Mouse (Mus musculus) stomach, postnatal 0 days (tissue): ENCODE results near the gene Mier1. TPM values are rescaled to one million over a fixed set of nuclear protein-coding genes. Genes with fewer than 3 reads are reported as not detected.

ENCODE experiments used
- ATAC-seq: fragments of 200-750 bp; cut with Nextera tagmentation; 2 replicates; pipeline ENCODE4 v1.8.0; 2017; ENCODE audit not compliant: low FRiP score, low TSS enrichment
- DNase-seq: peaks from one replicate; pipeline ENCODE4 v3.0.0-alpha.2; 2016; ENCODE audit warnings: low spot score
- H3K27ac ChIP-seq: fragments of 300-500 bp; sonication (generic); replicated peaks from 2 replicates; pipeline ENCODE4 v1.5.1; 2014; ENCODE audit warnings: mild to moderate bottlenecking, control low read depth
- H3K27me3 ChIP-seq: fragments of 300-500 bp; sonication (generic); 2 replicates; pipeline ENCODE4 v1.6.1; 2014; ENCODE audit warnings: low read length; ENCODE audit not compliant: control insufficient read depth, insufficient read depth
- H3K36me3 ChIP-seq: fragments of 300-500 bp; sonication (generic); 2 replicates; pipeline ENCODE4 v1.6.1; 2014; ENCODE audit warnings: low read length, mixed read lengths; ENCODE audit not compliant: control insufficient read depth, insufficient read depth
- H3K4me1 ChIP-seq: fragments of 300-500 bp; sonication (generic); replicated peaks from 2 replicates; pipeline ENCODE4 v1.6.1; 2014; ENCODE audit warnings: antibody characterized with exemption; ENCODE audit not compliant: control insufficient read depth, insufficient read depth
- H3K4me2 ChIP-seq: fragments of 300-500 bp; sonication (generic); replicated peaks from 2 replicates; pipeline ENCODE4 v1.6.1; 2014; ENCODE audit warnings: low read depth, mild to moderate bottlenecking, control low read depth, moderate library complexity
- H3K4me3 ChIP-seq: fragments of 300-500 bp; sonication (generic); 2 replicates; pipeline ENCODE4 v1.5.1; 2014; ENCODE audit warnings: low read depth, low read length, control low read depth
- H3K9ac ChIP-seq: fragments of 300-500 bp; sonication (generic); 2 replicates; pipeline ENCODE4 v1.6.1; 2014; ENCODE audit warnings: mild to moderate bottlenecking, low read length, control low read depth, mixed read lengths
- H3K9me3 ChIP-seq: fragments of 300-500 bp; sonication (generic); 2 replicates; pipeline ENCODE4 v1.6.1; 2016; ENCODE audit warnings: low read length; ENCODE audit not compliant: control insufficient read depth
- CTCF ChIP-seq: IDR thresholded peaks from 2 replicates; pipeline ENCODE4 v1.5.1; 2016; ENCODE audit warnings: antibody characterized with exemption, low read depth, mild to moderate bottlenecking, moderate library complexity
- EP300 ChIP-seq: optimal IDR thresholded peaks from 2 replicates; pipeline ENCODE3; 2016; ENCODE audit warnings: antibody characterized with exemption
- WGBS: fragments of 180-500 bp; shearing (Covaris S2); extraction: QIAGEN DNeasy Blood & Tissue Kit; methylation state at CpG from one replicate; pipeline ENCODE4 v1.1.7; 2014; 5-methylcytosine and 5-hydroxymethylcytosine counted together
- polyA plus RNA-seq: library from polyadenylated mRNA; unstranded; fragments of >200 nt; fragmentation: Nextera tagmentation; extraction: Ambion mirVana; gene quantifications from 2 replicates; pipeline ENCODE4 v1.2.1, GENCODE M21; 2015

The Mier1 gene
- polyA plus RNA-seq, 1 experiment from 2014 or later = 31.1 TPM

GRCm38 (mm10) chr4:103085237-103085636, 29.0 kb upstream of the Mier1 start:
- H3K36me3 ChIP-seq = no peaks in the 10 kb centered on the region
- H3K9me3 ChIP-seq = no peaks in the 10 kb centered on the region
- no peak overlapping the region for H3K4me3 ChIP-seq
- TF ChIP-seq CTCF (0 out of 2 replicates have a peak, but pooled peaks have one; percentile 11), EP300 (no peak)
- H3K4me2 ChIP-seq = no peak overlapping the region
- no peak for ATAC-seq
- WGBS = 86% methylated on average over 5 of the region's 5 CpGs
- no peak overlapping the region for H3K27ac ChIP-seq
- no peaks in the 10 kb centered on the region for H3K27me3 ChIP-seq
- H3K4me1 ChIP-seq = no peaks in the 10 kb centered on the region
- no peak for DNase-seq
- H3K9ac ChIP-seq = no peak overlapping the region

DNA sequence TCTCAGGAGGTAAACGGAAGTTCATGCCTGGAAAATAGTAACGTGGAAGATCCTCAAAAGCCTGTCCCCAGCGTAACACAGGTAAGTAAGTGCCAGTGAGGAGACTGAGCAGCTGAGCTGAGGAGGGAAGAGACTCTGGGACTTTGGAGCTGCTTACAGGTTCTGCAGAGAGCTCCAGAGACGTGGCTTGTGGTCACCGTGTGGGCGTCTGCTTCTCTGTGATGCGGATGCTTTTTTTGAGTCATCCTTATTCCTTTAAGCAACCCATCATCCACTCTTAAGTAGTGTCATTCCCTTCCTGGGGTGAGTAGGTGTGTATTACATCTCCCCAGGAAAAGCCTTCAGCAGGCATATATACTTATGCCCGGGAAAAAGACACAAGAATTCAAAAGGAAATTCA, 18.3 kb upstream of the Mier1 start:
- H3K27me3 ChIP-seq = no peaks in the 10 kb centered on the region
- no peak overlapping the region for H3K4me2 ChIP-seq
- no peak overlapping the region for H3K4me3 ChIP-seq
- H3K4me1 ChIP-seq = no peaks in the 10 kb centered on the region
- DNase-seq (no peak), ATAC-seq (no peak)
- no peaks in the 10 kb centered on the region for H3K9me3 ChIP-seq
- WGBS = 86% methylated on average over 8 of the region's 8 CpGs
- no peak overlapping the region for H3K27ac ChIP-seq
- no peaks in the 10 kb centered on the region for H3K36me3 ChIP-seq
- H3K9ac ChIP-seq = no peak overlapping the region
- TF ChIP-seq CTCF (no peak), EP300 (no peak)

DNA sequence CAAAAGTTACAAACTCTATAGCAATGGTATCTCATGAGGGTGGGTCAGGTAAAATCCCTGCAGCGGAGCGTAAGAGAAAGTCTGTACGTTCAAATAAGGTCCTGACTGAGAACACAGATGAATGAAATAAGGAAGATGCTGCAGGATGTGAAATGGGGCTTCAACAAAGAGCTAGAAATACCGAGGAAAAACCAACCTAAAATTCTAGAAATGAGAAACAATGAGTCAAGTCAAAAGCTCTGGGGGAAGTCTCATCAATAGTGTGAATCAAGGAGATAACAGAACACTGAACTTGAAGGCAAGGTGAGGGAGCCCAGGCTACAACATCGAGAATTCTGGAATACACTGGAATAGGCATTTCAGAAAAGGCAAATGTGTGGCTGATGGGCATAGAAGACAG, 15.7 kb upstream of the Mier1 start:
- no peak for DNase-seq
- Histone ChIP-seq H3K4me2 (no peak overlapping the region), H3K9ac (no peak overlapping the region), H3K27me3 (no peaks in the 10 kb centered on the region), H3K27ac (no peak overlapping the region), H3K9me3 (no peaks in the 10 kb centered on the region), H3K4me3 (no peak overlapping the region), H3K4me1 (no peaks in the 10 kb centered on the region), H3K36me3 (no peaks in the 10 kb centered on the region)
- no peak for ATAC-seq
- TF ChIP-seq EP300 (no peak), CTCF (no peak)
- 97% methylated on average over 5 of the region's 5 CpGs for WGBS

DNA sequence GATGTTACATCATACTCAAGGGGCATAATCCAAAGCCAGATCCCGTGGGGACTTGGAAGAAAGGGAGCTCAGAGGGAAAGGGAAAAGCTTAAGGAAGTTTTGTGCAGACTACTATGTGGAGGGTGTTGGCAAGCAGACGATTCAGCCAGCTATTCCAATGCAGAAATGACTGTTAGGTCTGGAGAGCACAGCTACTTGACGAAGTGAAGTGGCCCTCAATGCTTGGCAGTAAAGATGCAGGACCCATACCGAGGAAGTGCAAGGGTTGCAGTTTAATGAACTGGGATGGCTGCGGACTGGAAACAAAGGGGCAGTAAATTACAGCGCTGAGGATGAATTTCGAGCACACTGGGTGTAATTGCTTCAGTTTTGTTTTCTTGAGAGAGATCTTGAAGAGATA, 1.5 kb upstream of the Mier1 start:
- no peak overlapping the region for H3K9ac ChIP-seq
- H3K4me2 ChIP-seq = no peak overlapping the region
- H3K36me3 ChIP-seq = 0 out of 2 replicates have a peak, but pooled peaks cover 3% of the 10 kb centered on the region
- ATAC-seq = no peak
- TF ChIP-seq CTCF (no peak), EP300 (no peak)
- no peaks in the 10 kb centered on the region for H3K4me1 ChIP-seq
- 53% methylated on average over 7 of the region's 7 CpGs for WGBS
- H3K9me3 ChIP-seq = no peaks in the 10 kb centered on the region
- no peak overlapping the region for H3K4me3 ChIP-seq
- no peak overlapping the region for H3K27ac ChIP-seq
- DNase-seq = no peak
- H3K27me3 ChIP-seq = no peaks in the 10 kb centered on the region

DNA sequence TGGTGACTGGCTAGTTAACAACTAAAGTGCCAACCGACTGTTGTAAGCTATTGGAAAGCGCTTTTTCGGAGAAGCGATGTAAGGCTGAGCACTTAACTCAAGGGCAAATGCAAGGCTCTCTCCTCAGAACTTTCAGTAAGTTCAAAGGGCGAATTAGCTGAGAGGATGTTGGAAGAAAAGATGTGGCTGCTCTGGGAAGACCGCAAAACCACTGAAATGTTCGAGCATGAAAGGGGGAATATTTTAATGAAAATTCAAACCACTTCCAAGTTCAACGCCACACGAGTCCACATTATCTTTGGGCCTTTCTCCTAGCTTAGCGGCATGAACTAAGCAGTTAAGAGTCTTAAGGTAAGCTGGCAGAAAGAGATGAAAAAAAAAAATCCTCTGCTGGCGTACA, 788 bp upstream of the Mier1 start:
- DNase-seq = no peak
- H3K4me3 ChIP-seq = peak overlapping the region; percentile 83
- 5% methylated on average over 11 of the region's 11 CpGs for WGBS
- H3K36me3 ChIP-seq = 0 out of 2 replicates have a peak, but pooled peaks cover 3% of the 10 kb centered on the region
- H3K9me3 ChIP-seq = no peaks in the 10 kb centered on the region
- H3K27ac ChIP-seq = no peak overlapping the region
- peak overlapping the region; percentile 74 for H3K4me2 ChIP-seq
- H3K27me3 ChIP-seq = no peaks in the 10 kb centered on the region
- no peak for ATAC-seq
- H3K4me1 ChIP-seq = no peaks in the 10 kb centered on the region
- TF ChIP-seq CTCF (no peak), EP300 (no peak)
- H3K9ac ChIP-seq = peak overlapping the region; percentile 81

GRCm38 (mm10) chr4:103118888-103119228, 4.7 kb downstream of the Mier1 start:
- ATAC-seq (no peak), DNase-seq (no peak)
- Histone ChIP-seq H3K4me2 (peak overlapping the region; percentile 69), H3K27ac (peak overlapping the region; percentile 99), H3K36me3 (0 out of 2 replicates have a peak, but pooled peaks cover 3% of the 10 kb centered on the region), H3K27me3 (no peaks in the 10 kb centered on the region), H3K4me1 (no peaks in the 10 kb centered on the region; the same call in 1 of the 2 replicates), H3K9ac (peak overlapping the region; percentile 97), H3K4me3 (peak overlapping the region; percentile 90), H3K9me3 (no peaks in the 10 kb centered on the region)
- no peak for TF ChIP-seq EP300
- no peak for TF ChIP-seq CTCF
- WGBS = 4% methylated on average over 15 of the region's 15 CpGs
